Mouse (Mus musculus) urinary bladder, postnatal 4 days (tissue): ENCODE results near the gene Gm37419.

Experiments used
- DNase-seq, 2 experiments: peaks; one replicate each; pipeline ENCODE4 v3.0.0; 2021 to 2022; ENCODE audit warnings: low spot score in 2 of 2

The Gm37419 gene

DNA sequence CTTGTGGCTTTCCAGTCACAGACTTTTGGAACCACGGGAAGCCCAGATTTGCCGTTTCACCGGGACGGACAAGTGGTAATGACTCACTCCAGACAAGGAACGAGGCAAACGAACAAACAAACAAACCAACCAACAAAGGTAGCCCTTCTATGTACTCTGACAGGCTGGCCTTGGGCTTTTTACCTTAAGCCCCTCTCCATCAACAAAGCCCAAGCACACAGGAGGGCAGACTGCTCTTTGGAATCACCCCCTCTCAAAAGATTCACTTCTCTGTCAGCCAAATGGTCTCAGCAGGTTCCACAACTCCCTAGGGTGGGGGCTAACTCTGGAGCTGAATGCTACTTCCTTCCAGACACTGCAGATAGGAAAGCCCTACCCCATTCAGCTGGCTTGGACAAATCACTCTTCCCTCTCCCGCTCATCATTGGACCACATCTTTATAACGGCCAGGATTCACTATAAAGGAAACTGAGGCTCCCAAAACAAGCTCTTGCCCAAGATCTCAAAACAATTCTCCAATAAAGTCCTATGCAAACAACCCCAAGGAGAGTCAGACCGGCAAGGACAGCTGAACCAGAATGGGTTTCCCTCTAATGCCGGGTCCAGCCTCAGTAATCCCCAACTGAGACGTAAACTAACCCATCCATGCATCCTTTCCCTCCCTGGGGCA is 7.9 kb upstream of the Gm37419 start:
- no peak for DNase-seq

DNA sequence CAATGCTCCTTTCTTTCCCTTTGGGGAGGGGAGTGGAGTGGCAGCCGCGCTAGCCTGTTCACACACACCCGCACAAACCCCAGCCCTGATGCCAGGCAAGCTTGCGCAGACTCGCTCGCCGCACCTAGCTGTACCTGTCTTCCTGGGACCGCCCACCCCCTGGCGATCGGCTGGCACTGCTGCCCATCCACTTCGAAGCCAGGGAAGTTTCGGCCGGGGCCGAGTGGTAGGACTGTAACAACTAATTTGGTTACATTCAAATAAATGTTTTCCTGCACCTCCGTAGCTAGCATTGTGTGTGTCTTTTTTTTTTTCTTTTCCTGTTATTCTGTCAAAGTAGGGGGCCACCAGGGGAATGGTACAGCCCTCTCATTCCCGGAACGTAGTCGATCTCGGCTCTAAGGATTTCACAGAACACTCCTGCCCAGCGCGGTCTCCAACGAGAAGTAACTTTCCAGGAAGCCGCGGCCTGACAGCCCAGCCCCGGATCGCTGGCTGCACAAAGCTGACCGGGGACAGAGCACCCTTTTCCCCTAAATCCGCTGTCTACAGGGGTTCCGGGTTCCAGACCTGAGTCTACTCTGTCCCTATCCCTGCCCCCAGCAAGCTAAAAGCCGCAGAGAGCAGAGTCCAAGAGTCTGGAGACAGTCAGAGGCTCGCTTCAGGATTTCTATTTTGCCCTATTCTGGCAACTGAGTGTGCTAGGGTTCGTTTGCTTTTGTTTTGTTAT is 7.1 kb upstream of the Gm37419 start:
- DNase-seq = no peak

DNA sequence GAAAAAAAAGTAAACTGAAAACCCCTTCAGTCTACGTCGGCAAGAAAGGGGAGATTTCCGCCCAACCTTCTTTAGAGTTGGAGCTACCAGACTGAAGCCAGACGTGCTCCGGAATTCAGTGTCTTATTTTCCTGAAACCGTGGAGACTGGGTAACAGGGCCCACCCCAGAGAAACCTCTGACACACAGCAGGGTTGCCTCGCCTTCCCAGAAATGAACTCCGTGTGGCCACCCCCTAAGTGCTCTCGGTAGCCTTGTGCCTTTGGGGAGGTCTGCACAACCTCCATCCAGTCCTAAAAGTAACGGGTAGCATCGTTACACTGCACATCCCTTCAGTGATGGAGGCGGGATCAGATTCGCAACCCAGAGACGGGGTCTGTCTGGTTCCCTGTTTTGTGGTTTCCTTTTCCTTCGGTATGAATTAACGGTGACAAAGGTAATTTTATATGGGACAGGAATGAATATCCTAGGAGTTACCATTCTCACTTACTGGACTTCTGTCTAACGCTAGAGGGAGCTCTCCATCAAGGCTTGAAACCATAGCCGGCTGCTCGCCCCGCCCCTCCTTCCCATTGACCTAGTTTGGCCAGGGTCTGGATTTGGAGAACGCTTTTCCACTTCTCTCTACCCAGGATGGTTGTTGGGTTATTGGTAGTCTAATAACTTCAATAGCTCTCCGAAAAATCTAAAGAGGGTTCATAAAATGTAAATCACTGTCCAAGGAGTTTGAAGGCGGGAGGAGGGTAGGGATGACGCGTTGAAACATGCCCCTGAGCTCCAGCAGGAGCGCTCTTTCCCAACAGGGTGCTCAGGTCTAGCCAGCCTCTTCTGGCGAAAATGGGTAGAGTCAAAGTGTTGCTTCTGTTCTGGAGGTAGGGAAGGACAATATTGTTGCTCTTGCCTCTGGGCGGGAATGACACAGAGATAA is 6.1 kb upstream of the Gm37419 start:
- peak; percentile 72 to 86 for DNase-seq

DNA sequence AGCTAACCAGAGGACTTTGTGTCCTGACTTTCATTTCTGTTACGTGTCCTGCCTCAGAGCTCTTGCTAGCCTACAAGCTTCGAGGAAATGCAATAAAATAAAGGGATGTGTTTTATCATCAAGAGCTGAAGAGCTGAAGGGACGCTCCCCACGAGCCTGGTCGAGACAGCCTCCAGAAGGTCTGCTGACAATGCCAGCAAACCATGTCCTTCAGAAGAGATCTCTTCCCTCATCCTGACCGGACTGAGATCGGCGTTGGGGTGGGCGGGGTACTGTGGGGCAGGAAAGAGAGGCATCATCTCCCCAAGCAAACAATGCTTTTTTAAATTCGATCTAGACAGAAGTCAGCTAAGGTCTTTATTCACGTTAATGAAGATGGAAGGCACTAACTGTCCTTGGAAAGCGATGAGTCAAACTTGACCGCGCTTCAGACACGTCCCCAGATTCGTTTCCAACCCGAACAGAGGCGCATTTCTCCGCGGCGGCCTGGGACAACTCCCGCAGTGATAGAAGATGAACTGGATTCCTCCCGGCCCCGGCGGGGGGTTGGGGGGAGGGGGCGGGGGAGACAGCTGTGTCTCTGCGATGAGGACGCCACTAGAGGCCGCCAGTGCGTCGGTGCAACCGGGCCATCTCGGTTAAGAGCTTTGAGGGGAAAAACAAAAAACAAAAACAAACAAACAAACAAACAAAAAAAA is 5.2 kb upstream of the Gm37419 start:
- DNase-seq = peak; percentile 65 to 84

DNA sequence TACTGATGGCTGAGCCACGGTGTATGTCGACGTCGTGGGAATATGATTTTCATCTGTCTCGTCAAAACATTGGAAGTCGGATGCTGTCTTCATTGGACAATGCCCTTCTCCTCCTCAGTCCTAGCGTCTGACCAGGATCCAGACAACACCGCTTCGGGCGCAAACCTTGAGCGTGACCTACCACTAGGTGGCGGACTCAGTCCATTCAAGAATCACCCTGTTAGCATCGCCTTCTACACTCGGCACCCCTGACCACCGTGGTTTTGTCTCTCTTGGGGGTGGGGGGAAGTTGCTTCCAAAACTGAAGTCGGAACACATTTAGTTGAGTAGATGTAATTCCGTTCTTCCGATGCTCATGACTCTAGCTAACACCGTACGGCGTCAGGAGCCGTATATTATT is 4.1 kb upstream of the Gm37419 start:
- peak; percentile 80 to 92 for DNase-seq

DNA sequence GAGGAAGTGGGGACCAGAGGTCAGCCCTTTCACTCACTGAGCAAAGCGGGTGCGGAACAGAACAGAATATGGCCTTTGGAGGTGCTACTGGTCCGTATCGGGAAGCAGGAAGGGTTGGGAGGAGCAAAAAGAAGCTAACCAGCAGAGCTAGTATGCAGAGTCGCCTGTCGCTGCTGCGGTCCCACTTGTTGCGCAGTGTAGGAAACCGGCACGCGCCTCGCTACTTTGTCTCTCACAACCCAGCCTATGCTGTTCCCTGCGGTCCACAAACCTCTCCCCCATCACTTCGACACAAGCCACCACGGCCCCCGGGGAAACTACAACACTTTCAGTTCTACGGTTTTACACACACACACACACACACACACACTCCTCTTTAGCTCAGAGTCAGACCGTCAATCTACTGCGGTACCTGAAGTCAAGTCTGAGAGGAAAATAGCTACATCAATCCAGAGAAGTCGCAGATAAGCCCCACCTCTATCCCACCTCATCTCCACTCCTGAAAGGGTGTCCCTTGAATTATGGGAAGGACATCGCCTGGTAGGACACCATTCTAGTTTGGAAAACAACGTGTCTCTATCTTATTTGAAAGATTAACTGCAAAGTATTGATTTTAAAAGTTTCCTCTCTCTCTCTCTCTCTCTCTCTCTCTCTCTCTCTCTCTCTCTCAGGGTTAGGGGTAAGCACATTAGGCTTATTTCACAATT is 3.4 kb upstream of the Gm37419 start:
- no peak for DNase-seq

DNA sequence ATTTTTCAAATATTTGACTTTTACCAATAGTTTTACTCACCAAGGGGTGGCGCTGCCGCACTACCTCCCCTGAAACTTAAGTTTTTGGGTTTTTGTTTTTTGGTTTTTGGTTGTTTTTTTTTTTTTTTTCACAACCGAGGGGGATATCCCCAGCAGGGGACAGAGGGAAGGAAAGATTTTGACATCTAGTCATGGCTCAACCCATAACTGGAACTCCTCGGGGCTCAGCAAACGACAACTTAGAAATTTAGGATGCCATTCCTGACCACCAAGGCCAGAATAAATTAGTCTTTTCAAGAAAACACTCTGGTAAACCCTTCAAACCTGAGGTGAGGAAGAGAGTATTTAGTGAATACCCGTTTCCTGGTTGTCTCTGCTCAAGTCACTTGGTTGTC is 2.8 kb upstream of the Gm37419 start:
- DNase-seq = no peak

DNA sequence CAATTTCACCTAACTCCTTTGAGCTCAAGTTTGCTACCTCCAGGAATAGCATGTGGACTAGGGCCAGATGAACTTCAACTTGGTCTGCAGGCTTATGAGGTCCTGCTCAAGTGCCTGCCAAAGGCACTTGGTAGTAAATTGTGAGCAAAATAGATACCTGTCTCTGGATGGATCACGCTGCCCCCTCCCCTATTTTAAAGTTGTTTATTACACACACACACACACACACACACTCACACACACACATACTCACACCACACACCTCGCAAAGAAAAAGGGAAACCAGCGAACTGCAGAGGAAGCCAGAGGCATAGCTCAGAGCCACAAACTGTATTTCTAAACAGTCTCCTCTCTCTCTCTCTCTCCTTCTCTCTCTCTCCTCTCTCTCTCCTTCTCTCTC is 2.1 kb upstream of the Gm37419 start:
- no peak for DNase-seq

DNA sequence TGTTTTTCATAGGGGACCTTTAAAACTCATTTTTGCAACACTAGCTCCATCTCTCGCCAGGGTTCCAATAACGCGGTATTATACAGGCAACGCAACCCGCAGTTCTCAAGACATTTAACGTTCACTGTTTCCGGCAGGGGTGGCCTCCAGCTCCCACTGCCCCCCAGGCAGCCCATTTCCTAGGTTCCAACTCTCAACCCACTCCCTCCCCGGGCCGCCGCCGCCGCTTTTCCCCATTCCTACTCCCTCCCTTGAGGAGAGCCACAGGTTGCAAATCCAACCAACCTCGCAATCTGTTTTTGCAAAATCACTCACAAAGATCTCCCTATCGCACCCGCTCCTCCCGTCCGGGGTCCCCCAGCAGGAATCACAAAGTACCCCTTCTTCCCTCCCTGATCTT is 1.4 kb upstream of the Gm37419 start:
- DNase-seq = no peak

DNA sequence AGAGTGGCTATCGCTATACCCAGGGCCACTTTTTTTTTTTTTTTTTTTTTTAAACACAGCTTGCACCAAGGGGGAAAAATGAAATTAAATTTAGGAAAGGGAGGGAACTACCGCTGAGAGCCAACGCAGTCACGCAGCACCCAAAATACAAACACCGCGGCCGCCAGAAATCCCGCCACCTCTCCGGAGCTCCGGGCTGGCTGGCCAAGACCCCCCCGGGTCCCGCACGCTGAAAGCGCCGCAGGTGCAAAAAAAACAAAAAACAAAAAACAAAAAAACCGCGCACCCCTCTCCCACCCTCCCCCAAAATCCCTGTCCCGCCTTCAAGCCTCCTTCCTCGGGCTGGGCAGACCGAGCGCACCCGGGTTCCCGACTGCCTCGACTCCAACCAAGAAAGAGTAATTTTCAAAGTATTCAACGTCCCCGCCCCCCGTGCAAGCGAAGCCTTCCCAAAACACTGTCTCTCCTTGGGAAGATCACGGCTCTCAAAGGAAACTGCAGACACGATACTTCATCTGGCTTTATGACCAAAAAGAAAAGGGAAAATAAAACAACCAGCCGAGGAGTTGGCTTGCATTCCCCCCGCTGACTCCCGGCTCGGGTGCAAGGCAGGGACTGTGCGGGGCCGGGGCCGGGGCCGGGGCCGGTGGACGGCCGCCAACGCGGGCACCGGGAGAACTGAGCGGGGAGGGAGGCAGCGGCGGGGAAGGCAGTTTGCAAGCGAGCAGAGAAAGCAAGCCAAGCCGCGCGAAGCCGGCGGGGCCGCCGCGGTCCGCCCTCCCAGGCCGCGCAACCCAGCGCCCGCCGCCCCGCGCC is 733 bp upstream of the Gm37419 start:
- DNase-seq = peak in 1 of 2 experiments; percentile 57

DNA sequence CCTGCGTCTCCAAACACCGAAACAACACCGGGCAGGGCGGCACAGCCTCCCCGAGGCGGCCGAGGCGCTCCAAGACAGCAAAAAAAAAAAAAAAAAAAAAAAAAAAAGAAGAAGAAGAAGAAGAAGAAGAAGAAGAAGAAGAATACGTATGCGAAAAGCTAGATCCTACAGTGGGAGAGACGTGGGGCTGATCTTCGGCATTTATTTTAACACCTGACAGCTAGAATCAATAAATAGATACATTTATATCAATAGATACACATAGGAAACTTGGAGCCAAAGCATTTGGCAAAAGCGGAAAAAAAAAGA is 171 bp upstream of the Gm37419 start:
- no peak for DNase-seq

DNA sequence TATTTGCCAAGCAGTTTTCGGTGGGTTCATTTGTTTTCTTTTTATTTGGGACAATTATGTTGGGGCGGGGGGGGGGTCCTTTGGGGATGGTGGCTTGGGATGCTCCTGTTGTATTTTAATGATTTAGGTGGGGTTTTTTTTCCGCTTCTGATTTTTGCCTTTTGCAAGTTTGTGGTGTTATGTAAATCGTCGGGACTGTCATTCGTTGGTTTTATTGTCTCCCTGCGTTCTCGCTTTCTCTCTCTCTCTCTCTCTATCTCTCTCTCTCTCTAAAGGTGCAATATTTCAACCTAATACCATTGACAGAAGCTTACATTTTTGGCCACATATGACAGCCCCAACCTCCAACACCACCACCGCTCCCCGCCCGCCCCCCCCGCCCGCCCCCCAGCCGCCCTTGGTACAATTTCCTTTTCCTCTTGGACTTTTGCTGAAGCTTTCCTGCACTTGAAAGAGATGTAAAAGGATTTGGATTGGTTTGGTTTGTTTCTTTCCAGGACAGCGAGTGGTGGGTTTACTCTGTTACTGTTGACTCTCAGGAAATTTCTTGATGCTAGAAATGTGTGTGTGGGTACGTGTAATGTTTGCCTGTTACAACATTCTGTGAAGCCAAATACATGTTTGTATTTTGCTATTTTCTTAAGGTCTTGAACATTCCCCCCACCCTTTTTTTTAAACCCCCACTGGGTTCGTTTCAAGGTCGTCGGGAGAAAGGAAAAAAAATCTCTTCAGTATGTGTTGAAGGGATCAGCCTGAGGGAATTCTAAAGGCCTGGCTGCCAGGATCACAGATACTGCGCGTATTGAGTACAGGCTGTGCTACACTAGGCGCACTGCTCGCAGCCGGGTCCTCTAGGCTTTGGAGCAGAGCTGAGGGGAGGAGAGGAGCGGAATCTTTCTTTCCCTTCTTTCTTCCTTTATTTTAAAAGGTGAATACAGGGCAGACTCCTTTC is 1.2 kb downstream of the Gm37419 start:
- no peak for DNase-seq

DNA sequence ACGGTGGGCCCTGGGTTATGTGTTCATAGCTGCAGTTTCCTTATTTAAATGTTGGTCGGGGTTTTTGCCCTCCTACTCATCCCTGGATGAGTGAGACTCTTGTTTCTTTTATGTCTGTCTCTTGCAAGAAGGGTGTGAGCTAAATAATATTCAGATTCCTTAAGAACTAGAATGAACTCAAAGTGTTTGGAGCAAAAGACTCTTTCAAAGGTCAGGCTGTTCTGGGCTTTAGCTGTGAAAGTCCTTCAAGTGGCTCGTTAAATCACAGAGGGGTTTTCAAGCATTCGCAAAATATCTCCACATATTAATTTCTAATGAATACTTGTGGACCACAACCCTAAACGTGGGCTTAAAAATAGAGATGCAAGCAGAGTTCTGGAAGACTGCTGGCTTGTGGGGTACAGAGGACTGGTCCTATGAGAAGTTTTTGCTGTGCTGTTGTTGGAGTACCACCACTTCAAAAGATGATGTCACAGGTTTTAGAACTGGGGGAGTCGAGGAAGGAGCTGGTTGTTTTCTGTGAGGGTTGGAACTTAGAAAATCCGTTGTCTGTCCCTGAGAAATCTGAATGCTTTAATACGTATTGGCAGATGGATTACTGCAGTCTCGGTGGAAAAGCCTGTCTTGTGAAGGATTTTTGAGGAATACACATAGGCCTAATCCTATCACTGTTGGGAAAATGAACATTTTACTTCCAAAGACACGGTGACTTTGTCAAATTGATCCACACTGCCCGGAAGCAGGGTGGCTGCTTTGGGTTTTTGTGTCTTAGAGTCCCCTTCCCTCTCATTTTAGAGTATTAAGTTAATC is 2.1 kb downstream of the Gm37419 start:
- no peak for DNase-seq

DNA sequence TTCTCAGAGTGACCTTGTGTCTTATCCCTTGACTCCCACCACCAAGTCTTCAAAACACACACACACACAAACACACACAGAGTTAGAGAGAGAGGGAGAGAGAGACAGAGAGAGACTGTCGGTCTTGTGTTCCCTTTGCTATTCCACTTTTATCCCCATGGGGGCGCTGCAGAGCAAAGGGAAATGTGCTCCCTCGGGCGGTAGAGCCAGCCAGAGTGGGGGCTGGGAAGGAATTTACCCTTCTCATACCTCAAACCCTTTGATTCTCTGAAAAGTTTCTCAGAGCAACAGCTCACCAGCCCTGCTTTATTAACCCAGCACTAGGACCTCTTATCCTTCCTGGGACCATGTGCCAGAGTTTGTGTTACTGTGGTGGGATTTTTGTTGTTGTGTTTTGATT is 2.9 kb downstream of the Gm37419 start:
- peak; percentile 73 to 92 for DNase-seq

DNA sequence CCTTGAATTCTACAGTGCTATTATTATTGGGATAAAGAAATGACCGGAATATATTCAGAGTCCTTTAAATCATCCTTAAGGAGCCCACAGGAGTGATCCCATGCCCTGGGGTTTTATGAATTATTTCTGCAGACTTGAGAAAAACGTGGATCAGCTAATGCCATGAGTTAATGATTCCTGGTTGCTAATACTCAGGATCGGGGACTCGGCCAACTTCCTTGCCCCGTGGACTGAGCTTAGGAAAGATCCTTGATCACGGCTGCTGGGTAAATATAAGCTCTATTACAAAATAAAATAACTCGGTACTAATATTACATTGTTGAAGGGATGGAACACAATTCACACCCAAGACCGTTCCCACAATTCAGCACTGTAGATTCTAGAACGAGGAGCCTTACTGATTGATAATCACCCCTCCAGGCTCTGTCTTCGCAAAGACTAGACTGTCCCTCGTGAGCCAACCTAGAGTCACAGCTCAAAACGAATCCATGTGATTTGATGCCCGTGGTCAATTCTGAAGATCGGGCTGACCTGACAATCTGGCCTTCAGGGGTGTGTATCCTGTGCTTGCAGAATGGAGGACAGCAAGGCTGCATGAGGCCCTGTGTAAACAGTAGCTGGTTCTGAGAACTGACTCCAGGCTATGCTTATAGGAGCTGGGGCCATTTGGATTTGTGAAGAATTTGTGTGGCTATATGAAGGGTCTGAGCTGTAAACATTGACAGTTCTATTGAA is 3.7 kb downstream of the Gm37419 start:
- no peak for DNase-seq

DNA sequence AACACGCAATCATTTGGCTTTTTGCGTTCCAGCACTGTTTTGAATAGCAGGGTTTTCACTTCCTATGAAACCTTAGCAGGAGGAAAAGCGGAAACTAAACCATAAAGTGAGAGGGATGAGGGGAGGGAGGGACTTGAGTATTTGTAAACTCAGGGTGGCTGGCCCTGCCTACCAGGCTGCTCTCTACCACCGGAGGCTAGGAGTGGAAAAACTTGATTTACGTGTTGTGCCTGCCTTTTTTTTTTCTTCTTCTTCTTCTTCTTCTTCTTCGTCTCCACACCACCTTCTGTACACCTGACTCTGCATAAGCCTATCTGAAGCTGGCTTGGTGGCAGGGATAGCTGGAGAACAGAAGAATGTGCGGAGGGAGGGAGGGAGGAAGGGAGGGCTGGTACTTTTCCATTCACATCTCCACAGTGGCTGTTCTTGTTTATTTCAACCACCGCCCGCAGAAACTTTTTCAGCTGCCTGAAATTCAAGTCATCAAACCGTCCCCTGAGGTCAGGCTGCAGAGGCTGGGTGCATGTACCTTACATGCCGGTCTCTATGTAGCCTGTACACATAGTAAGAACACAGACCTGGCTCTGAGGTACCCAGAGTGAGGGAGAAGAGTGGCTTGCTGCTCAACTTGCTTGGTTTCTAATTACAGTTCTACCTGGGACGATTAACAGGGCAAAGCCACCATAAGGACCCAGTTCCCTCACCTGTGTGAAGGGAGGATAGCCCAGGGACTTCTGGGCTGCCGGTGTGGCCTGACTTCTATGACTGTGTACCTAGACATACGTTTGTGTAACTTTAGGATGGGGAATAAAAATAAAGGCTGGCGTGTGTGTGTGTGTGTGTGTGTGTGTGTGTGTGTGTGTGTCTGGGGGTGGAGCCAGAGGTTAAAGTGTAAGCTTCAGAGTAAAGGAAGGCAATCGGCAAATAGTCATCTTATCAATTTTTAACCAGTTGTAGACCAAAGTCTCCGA is 5.4 kb downstream of the Gm37419 start:
- no peak for DNase-seq

DNA sequence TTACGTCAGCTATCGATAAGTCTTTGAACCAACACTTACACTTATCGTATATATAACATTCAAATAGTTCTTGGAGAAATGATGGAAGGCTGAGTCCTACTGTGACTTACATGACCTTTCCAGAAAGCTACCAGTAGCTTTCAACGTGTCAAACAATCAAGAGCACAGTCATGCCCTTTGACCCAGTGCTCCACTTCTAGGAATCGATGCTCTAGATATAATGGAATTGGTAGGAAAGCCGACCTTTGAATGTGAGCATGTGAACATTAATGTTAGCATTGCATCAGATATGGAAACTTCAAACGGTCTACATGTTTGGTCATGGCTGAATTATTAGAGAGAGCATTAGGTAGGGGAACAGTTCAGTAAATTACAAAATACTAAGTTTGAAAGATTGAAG is 8.1 kb downstream of the Gm37419 start:
- no peak for DNase-seq
